Mouse (Mus musculus) erythroblast, embryonic 14.5 days (primary cell): Measurements from ENCODE around the gene Sesn1. TPM values are rescaled to one million over a fixed set of nuclear protein-coding genes. Genes with fewer than 3 reads are reported as not detected.

Source experiments
- H3K27me3 ChIP-seq: 2 replicates; pipeline ENCODE4 v1.6.1; 2012; ENCODE audit warnings: inconsistent platforms; ENCODE audit not compliant: control insufficient read depth
- H3K36me3 ChIP-seq: 2 replicates; pipeline ENCODE4 v1.6.1; 2012; ENCODE audit warnings: mild to moderate bottlenecking, inconsistent platforms; ENCODE audit not compliant: control insufficient read depth
- H3K4me1 ChIP-seq: 2 replicates; pipeline ENCODE4 v1.6.1; 2012; ENCODE audit warnings: inconsistent platforms; ENCODE audit not compliant: control insufficient read depth
- H3K4me3 ChIP-seq: replicated peaks from 2 replicates; pipeline ENCODE3; 2012; ENCODE audit warnings: moderate library complexity, mild to moderate bottlenecking, inconsistent platforms
- H3K9me3 ChIP-seq: 2 replicates; pipeline ENCODE4 v1.6.1; 2012; ENCODE audit warnings: low read length, inconsistent platforms, mixed read lengths; ENCODE audit not compliant: control insufficient read depth
- GATA1 ChIP-seq: IDR thresholded peaks from 2 replicates; pipeline ENCODE4 v1.6.1; 2012; ENCODE audit warnings: low read length, inconsistent platforms, mixed read lengths
- TAL1 ChIP-seq: IDR thresholded peaks from 3 replicates; pipeline ENCODE4 v1.6.1; 2012; ENCODE audit warnings: low read length, inconsistent platforms, mixed read lengths
- polyA plus RNA-seq: library from polyadenylated mRNA; stranded (reverse); fragments of >175 nt; gene quantifications from 2 replicates; pipeline ENCODE4 v1.2.3, GENCODE M21; 2012

The Sesn1 gene
- polyA plus RNA-seq, 1 experiment, result 0.38 TPM

DNA sequence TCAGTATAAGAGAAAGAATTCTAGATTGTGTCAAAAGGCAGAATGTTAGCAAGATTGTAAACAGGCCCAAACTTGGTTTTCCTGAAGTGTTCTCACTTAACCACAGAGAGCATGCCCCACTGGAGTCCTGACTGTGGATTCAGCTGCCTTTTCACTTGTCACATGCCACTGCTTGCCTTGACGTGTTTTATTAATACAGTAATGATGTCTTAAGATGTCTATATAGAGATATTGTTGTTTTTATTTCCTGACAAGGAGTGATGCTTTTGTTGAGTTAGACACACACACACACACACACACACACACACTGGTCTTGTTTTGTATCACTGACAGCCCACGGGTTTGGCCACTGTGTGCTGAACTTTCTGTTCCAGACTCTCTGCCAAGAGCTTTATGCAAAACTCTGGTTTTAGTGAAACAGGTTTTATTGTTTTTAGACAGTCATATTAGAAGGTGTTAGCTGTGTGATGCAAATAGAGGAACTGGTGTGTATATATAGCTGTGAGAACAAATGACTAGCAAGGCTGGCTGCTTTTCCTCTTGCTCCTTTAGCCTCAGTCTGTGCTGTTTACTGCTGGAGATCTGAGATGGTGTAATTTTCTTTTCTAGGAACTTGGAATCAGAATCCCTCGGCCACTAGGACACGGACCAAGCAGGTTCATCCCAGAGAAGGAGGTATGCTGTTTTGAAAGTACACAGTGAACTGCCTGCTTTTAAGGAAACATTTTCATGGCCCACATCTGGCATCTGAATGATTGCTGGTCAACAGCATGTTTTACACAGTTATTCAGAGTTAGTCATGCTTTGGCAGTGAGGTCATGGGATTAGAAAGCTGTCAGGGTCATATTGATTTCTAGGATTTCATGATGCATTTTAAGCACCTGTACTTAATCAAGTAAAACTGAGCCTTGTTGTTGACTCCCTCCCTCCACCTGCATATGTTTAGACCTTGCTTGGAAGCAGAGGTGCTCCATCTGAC lies 84.0 kb downstream of the Sesn1 start:
- no peaks in the 10 kb centered on the region for H3K27me3 ChIP-seq
- H3K4me3 ChIP-seq, result no peak overlapping the region
- H3K4me1 ChIP-seq, result peaks cover 29% of the 10 kb centered on the region
- TF ChIP-seq TAL1, result no peak
- no peak for TF ChIP-seq GATA1
- peaks cover 60% of the 10 kb centered on the region for H3K36me3 ChIP-seq
- no peaks in the 10 kb centered on the region for H3K9me3 ChIP-seq

DNA sequence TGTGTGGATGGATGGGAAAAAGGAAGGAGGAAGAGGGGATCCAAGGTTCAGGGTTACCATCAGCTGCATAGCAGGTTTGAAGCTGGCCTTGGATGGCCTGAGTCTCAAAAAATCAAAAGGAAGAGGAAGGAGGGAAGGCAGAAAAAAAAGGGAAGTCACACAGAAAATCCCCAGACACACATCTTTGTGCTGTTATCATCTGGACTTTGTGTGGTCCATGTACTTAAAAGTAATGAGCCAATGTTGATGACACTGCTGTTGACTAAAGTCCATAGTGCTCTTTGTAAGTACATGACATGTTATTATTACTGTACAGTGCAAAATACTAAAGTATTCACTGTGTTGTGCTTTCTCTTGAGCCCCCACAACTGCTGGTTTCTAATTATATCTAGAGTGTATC lies 86.7 kb downstream of the Sesn1 start:
- no peak for TF ChIP-seq TAL1
- TF ChIP-seq GATA1, result no peak
- no peaks in the 10 kb centered on the region for H3K27me3 ChIP-seq
- H3K4me3 ChIP-seq, result no peak overlapping the region
- H3K4me1 ChIP-seq, result peaks cover 15% of the 10 kb centered on the region
- H3K9me3 ChIP-seq, result no peaks in the 10 kb centered on the region
- H3K36me3 ChIP-seq, result peaks cover 75% of the 10 kb centered on the region

DNA sequence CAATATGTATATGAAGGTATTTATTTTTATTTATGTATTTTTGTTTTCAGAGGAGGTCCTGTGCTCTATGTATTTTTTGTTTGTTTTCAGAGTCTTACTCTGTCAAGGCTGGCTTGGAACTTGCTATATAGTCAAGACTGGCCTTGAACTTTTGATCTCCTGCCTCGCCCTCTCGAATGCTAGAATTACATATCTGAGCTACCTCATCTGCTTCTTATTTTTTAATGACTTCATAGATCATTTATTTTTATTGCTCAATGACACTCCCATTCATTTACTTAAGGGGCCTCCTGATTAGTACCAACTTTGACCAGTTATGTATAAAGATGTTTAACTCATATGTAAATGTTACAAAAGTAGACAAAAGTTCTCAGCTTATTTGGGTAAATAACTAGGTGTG lies 87.1 kb downstream of the Sesn1 start:
- TF ChIP-seq TAL1 (no peak), GATA1 (no peak)
- H3K4me1 ChIP-seq, result peaks cover 16% of the 10 kb centered on the region
- H3K27me3 ChIP-seq, result no peaks in the 10 kb centered on the region
- no peaks in the 10 kb centered on the region for H3K9me3 ChIP-seq
- H3K36me3 ChIP-seq, result peaks cover 79% of the 10 kb centered on the region
- no peak overlapping the region for H3K4me3 ChIP-seq

DNA sequence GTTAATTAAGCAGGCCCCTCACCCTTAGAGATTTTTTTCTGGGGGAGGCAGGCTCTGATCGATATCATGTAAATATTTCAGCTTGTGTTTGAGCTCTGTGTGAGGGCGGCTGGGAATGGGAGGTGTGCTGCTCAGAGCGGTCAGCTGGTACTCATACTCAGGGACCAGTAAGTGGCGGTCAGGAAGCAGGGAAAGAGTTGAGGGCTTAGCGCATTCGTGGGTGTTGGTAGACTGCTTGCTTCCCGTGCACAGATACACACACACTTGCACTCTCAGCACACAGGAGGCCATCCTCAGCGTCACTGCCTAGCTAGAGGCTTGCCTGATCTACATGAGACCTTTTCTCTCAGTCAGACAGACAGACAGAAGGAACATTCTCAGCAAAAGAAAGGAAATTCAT lies 91.7 kb downstream of the Sesn1 start:
- Histone ChIP-seq H3K4me1 (peaks cover 4% of the 10 kb centered on the region), H3K9me3 (no peaks in the 10 kb centered on the region), H3K36me3 (peaks cover 95% of the 10 kb centered on the region), H3K4me3 (no peak overlapping the region), H3K27me3 (no peaks in the 10 kb centered on the region)
- TF ChIP-seq GATA1 (no peak), TAL1 (no peak)

DNA sequence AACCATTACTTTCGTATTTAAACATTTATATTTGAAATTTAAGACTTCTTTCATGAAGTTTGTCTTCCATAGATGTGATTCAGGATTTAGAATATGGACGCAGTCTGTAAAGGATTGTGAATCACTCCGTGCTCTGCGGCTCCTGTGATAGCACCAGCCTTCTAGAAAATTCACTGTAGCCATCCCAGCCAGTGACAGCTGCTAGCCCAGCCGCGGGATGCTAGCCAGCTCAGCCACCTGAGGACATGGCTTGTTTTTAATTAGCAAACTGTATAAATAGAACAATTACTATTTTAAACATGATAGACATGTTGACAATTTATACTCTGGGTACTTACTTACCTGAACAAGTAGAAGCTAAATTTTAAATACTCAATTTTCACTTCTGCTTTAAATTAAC lies 92.1 kb downstream of the Sesn1 start:
- no peaks in the 10 kb centered on the region for H3K27me3 ChIP-seq
- H3K4me3 ChIP-seq, result no peak overlapping the region
- H3K36me3 ChIP-seq, result peaks cover 95% of the 10 kb centered on the region
- H3K4me1 ChIP-seq, result peaks cover 4% of the 10 kb centered on the region
- TF ChIP-seq GATA1, result no peak
- TF ChIP-seq TAL1, result no peak
- H3K9me3 ChIP-seq, result no peaks in the 10 kb centered on the region

DNA sequence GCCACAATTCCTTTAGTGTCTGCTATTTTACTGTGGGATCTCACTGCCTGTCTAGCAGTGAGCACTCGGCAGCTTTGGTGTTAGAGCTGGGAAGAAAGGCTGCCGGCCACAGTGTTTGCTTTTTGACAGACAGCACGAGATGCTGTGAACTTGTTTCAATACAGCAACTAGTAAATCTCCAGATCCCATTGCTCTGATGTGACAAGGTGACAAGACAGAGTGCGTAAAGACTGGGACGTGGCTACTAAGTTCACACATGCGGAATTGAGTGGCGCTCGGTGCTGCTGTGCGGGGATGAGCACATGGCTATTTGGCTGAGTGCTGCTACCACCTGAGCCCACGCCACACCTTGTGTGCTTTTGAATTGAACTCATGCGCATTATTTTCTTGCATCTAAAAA lies 97.7 kb downstream of the Sesn1 start:
- peaks cover 39% of the 10 kb centered on the region for H3K4me1 ChIP-seq
- TF ChIP-seq TAL1 (no peak), GATA1 (no peak)
- no peaks in the 10 kb centered on the region for H3K9me3 ChIP-seq
- H3K27me3 ChIP-seq, result no peaks in the 10 kb centered on the region
- H3K4me3 ChIP-seq, result no peak overlapping the region
- peaks cover 85% of the 10 kb centered on the region for H3K36me3 ChIP-seq

DNA sequence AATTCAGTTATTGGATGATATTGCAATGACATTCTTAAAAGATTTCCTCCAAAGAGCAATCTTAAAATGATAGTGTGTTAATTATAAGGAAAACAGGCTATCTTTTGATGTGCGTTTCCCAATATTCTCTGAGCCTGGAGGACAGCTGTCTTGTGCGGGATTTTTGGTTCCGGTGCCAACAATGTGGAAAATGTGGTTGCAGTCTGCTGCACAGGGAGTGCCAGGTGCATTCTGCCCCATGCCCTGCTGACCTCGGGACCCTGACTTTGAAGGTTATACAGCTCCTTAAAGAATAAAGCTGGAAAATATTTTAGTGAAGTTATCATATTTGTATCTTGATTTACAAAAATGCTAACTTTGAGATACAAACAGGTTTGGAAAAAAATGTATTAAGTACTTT lies 98.2 kb downstream of the Sesn1 start:
- TF ChIP-seq TAL1 (no peak), GATA1 (no peak)
- peaks cover 80% of the 10 kb centered on the region for H3K36me3 ChIP-seq

DNA sequence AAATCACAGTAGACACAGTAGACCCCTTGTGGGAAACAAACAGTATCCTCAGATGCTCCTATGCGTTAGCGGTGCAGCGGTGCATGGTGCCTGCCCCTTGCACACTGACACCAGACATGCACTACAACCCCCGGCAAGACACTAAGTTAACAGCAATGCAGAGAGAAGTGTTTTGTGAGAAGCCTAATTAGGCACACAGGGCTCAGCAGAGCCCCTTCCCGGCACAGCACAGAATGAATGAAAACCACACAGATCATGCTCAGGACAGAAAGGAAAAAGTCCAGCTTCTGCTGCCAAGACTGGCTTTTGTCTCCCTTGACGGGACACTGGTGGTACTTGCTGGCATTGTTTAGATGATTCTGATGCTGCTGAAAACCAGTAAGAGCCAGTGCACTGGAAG lies 99.2 kb downstream of the Sesn1 start:
- no peak overlapping the region for H3K4me3 ChIP-seq
- peaks cover 51% of the 10 kb centered on the region for H3K4me1 ChIP-seq
- H3K36me3 ChIP-seq, result peaks cover 72% of the 10 kb centered on the region
- H3K9me3 ChIP-seq, result no peaks in the 10 kb centered on the region
- no peak for TF ChIP-seq GATA1
- no peaks in the 10 kb centered on the region for H3K27me3 ChIP-seq

More for the DNA sequence above, 98.2 kb downstream of the Sesn1 start:
- H3K4me1 ChIP-seq, result peaks cover 42% of the 10 kb centered on the region
- H3K27me3 ChIP-seq, result no peaks in the 10 kb centered on the region
- H3K9me3 ChIP-seq, result no peaks in the 10 kb centered on the region
- H3K4me3 ChIP-seq, result no peak overlapping the region

DNA sequence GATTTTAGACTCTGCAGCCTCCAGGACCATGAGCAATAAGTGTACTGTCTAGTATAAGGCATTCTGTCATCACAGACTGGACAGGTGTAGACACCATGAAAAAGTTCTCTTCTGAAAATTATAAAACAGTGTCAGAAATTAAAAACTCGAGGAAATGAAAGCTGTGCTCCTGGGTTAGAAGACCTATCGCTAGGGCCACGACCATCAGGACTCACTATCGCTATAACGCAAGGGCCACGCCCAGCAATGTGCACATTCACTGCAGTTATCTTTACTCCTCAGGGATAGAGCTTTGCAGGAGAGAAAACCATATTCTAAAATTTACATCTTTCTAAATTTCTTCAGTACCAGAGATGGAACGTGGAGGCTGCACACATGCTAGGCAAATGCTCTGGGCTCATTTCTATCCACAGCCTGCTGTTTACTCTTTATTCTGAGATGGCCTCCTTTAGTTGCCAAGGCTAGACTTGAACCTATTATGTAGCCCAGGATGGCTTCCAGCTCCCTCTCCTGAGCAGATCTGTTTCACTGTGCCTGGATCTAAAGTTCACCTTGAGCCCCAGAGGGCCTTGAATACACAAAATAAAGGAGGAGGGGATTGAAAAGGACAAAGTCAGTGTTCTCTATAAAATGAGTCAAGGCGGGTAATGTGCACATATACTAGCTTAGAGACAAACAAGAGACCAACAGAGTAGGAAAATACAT lies 102.7 kb downstream of the Sesn1 start:
- Histone ChIP-seq H3K9me3 (no peaks in the 10 kb centered on the region), H3K4me3 (peak overlapping the region; percentile 38), H3K4me1 (peaks cover 64% of the 10 kb centered on the region), H3K27me3 (no peaks in the 10 kb centered on the region), H3K36me3 (peaks cover 37% of the 10 kb centered on the region)
- TF ChIP-seq TAL1 (peak; percentile 88), GATA1 (peak; percentile 76)
